Mouse (Mus musculus) spleen, postnatal 4 days (tissue): ENCODE measurements around the gene Olfr427.
"Not testable (repeated sequence)": the region's sequence is repeated elsewhere in the genome, so short reads cannot be mapped to it uniquely, and the experiment has no call there.

ENCODE experiments used
- DNase-seq, 2 experiments: peaks; one replicate each; pipeline ENCODE4 v3.0.0; 2022; ENCODE audit warnings: low spot score in 2 of 2

Olfr427 gene

GRCm38 (mm10) chr1:174096591-174096990 is at the start of gene Olfr427:
Olfr427 (plus strand) TSS chr1:174096891.
- no peak for DNase-seq

GRCm38 (mm10) chr1:174048227-174048626 is 48.5 kb upstream of the Olfr427 start:
- not testable (repeated sequence) for DNase-seq

GRCm38 (mm10) chr1:174048893-174049292 is 47.8 kb upstream of the Olfr427 start, which contains the start of gene Olfr432:
Olfr432 (plus strand) TSS chr1:174049205.
- no peak for DNase-seq

- not testable (repeated sequence) for DNase-seq
These were observed 47.3 kb upstream of the Olfr427 start for GRCm38 (mm10) chr1:174049357-174049756.

GRCm38 (mm10) chr1:174050532-174050931 is 46.2 kb upstream of the Olfr427 start:
- no peak for DNase-seq

- DNase-seq: no peak
These were observed 45.2 kb upstream of the Olfr427 start for GRCm38 (mm10) chr1:174051515-174051914.

- DNase-seq: no peak
These were observed 44.7 kb upstream of the Olfr427 start for GRCm38 (mm10) chr1:174051931-174052536.

GRCm38 (mm10) chr1:174052981-174053380 is 43.7 kb upstream of the Olfr427 start:
- DNase-seq: no peak

GRCm38 (mm10) chr1:174055248-174055647 is 41.4 kb upstream of the Olfr427 start:
- DNase-seq: no peak

GRCm38 (mm10) chr1:174066305-174066704 is 30.4 kb upstream of the Olfr427 start, which contains the start of gene Olfr430:
Olfr430 (plus strand) TSS chr1:174066605.
- no peak for DNase-seq

GRCm38 (mm10) chr1:174084031-174084430 is 12.7 kb upstream of the Olfr427 start, which contains the start of gene Olfr429:
Olfr429 (plus strand) TSS chr1:174084331.
- no peak for DNase-seq

GRCm38 (mm10) chr1:174103735-174104134 is 7.0 kb downstream of the Olfr427 start:
- DNase-seq: no peak

GRCm38 (mm10) chr1:174121062-174121461 is 24.4 kb downstream of the Olfr427 start, which contains the start of gene Olfr231:
Olfr231 (minus strand) TSS chr1:174121162.
- DNase-seq: no peak

- DNase-seq: no peak
These were observed 34.5 kb downstream of the Olfr427 start, which contains the start of gene Olfr424 for GRCm38 (mm10) chr1:174131217-174131616. Olfr424 (plus strand) TSS chr1:174131517.

- DNase-seq: no peak
These were observed 35.3 kb downstream of the Olfr427 start for GRCm38 (mm10) chr1:174131999-174132398.

- DNase-seq: no peak
These were observed 44.7 kb downstream of the Olfr427 start for GRCm38 (mm10) chr1:174141384-174141783.

GRCm38 (mm10) chr1:174146696-174147095 is 50.0 kb downstream of the Olfr427 start:
- no peak for DNase-seq

- DNase-seq: no peak
These were observed 52.6 kb downstream of the Olfr427 start for GRCm38 (mm10) chr1:174149289-174149688.
